Mouse (Mus musculus) CH12.LX (cell line): ENCODE measurements around the gene Rfc4. TPM values are rescaled to one million over a fixed set of nuclear protein-coding genes. Genes with fewer than 3 reads are reported as not detected.

Experiments
- DNase-seq: peaks from one replicate; pipeline ENCODE4 v3.0.0-alpha.2; 2013; ENCODE audit errors: extremely low read depth
- H3K27ac ChIP-seq: 2 replicates; pipeline ENCODE4 v1.5.1; 2012; ENCODE audit warnings: low read depth, mild to moderate bottlenecking, control low read depth, moderate library complexity; ENCODE audit not compliant: insufficient read depth
- H3K27me3 ChIP-seq: replicated peaks from 2 replicates; pipeline ENCODE3; 2012; ENCODE audit warnings: inconsistent platforms
- H3K36me3 ChIP-seq, 2 experiments: replicated peaks in 1 of 2; 2 replicates each; pipeline versions ENCODE3 to v1.6.1; 2012; ENCODE audit warnings: inconsistent platforms in 1 of 2, low read length in 1 of 2, mild to moderate bottlenecking in 1 of 2, mixed read lengths in 1 of 2, moderate library complexity in 1 of 2; ENCODE audit not compliant: control insufficient read depth in 1 of 2, insufficient read depth in 1 of 2
- H3K4me1 ChIP-seq, 2 experiments: 2 replicates each; pipeline ENCODE4 v1.6.1; 2012; ENCODE audit warnings: inconsistent platforms in 1 of 2, moderate library complexity in 1 of 2; ENCODE audit not compliant: insufficient read depth in 2 of 2, control insufficient read depth in 1 of 2
- H3K4me2 ChIP-seq: 2 replicates; pipeline ENCODE4 v1.6.1; 2012; ENCODE audit warnings: low read depth, mild to moderate bottlenecking, control low read depth; ENCODE audit not compliant: poor library complexity, insufficient read depth, severe bottlenecking
- H3K4me3 ChIP-seq, 3 experiments: fragments of 150-350 bp in 1 of 3; sonication (generic) in 1 of 3; replicated peaks in 1 of 3; 2 replicates each; pipeline versions ENCODE3 to v1.5.1; 2011 to 2012; ENCODE audit warnings: low read depth in 2 of 3, low read length in 2 of 3, mild to moderate bottlenecking in 2 of 3, moderate library complexity in 2 of 3, control low read depth in 1 of 3, improper control_type of control experiment in 1 of 3, inconsistent platforms in 1 of 3, mixed read lengths in 1 of 3; ENCODE audit not compliant: poor library complexity in 1 of 3
- H3K79me2 ChIP-seq: replicated peaks from 2 replicates; pipeline ENCODE4 v1.6.1; 2012; ENCODE audit warnings: mild to moderate bottlenecking, moderate library complexity; ENCODE audit not compliant: control insufficient read depth, poor library complexity, insufficient read depth, severe bottlenecking; ENCODE audit errors: extremely low read depth
- H3K9ac ChIP-seq: 2 replicates; pipeline ENCODE4 v1.6.1; 2012; ENCODE audit warnings: low read depth, mild to moderate bottlenecking, control low read depth, moderate library complexity; ENCODE audit not compliant: insufficient read depth
- H3K9me3 ChIP-seq: replicated peaks from 2 replicates; pipeline ENCODE3; 2012; ENCODE audit warnings: low read length, inconsistent platforms, mixed read lengths
- CHD2 ChIP-seq: IDR thresholded peaks from 2 replicates; pipeline ENCODE4 v1.6.1; 2011; ENCODE audit warnings: low read length, improper control_type of control experiment
- CTCF ChIP-seq, 2 experiments: IDR thresholded peaks in 1 of 2; conservative IDR thresholded peaks in 1 of 2; 2 replicates each; pipeline ENCODE4 v1.5.1; 2011 to 2012; ENCODE audit warnings: low read depth in 2 of 2, low read length in 2 of 2, improper control_type of control experiment in 1 of 2, inconsistent platforms in 1 of 2, mild to moderate bottlenecking in 1 of 2, moderate library complexity in 1 of 2
- E2F4 ChIP-seq: IDR thresholded peaks from 2 replicates; pipeline ENCODE4 v1.6.1; 2011; ENCODE audit warnings: low read depth, low read length, improper control_type of control experiment; ENCODE audit not compliant: insufficient replicate concordance
- EP300 ChIP-seq: IDR thresholded peaks from 2 replicates; pipeline ENCODE4 v1.6.1; 2011; ENCODE audit warnings: low read length, improper control_type of control experiment
- JUN ChIP-seq: IDR thresholded peaks from 2 replicates; pipeline ENCODE4 v1.6.1; 2011; ENCODE audit warnings: low read depth, mild to moderate bottlenecking, low read length, improper control_type of control experiment, moderate library complexity; ENCODE audit not compliant: insufficient read depth
- KAT2A ChIP-seq: IDR thresholded peaks from 2 replicates; pipeline ENCODE4 v1.6.1; 2012; ENCODE audit warnings: low read length, improper control_type of control experiment, inconsistent platforms; ENCODE audit not compliant: insufficient replicate concordance
- MAFK ChIP-seq: IDR thresholded peaks from 2 replicates; pipeline ENCODE4 v1.6.1; 2011; ENCODE audit warnings: low read length, improper control_type of control experiment; ENCODE audit not compliant: insufficient replicate concordance
- MAX ChIP-seq: IDR thresholded peaks from 2 replicates; pipeline ENCODE4 v1.6.1; 2011; ENCODE audit warnings: low read length, improper control_type of control experiment
- MXI1 ChIP-seq: IDR thresholded peaks from 2 replicates; pipeline ENCODE4 v1.6.1; 2011; ENCODE audit warnings: mild to moderate bottlenecking, low read depth, low read length, improper control_type of control experiment
- NELFE ChIP-seq: IDR thresholded peaks from 2 replicates; pipeline ENCODE4 v1.6.1; 2011; ENCODE audit warnings: low read depth, low read length, improper control_type of control experiment
- POLR2A ChIP-seq: IDR thresholded peaks from 2 replicates; pipeline ENCODE4 v1.6.1; 2011; ENCODE audit warnings: low read depth, mild to moderate bottlenecking, improper control_type of control experiment, low read length
- POLR2AphosphoS2 ChIP-seq: IDR thresholded peaks from 2 replicates; pipeline ENCODE4 v1.6.1; 2011; ENCODE audit warnings: low read depth, low read length, improper control_type of control experiment
- SIN3A ChIP-seq: IDR thresholded peaks from 2 replicates; pipeline ENCODE4 v1.6.1; 2012; ENCODE audit warnings: low read length, improper control_type of control experiment, inconsistent platforms
- SMC3 ChIP-seq: IDR thresholded peaks from 2 replicates; pipeline ENCODE4 v1.6.1; 2011; ENCODE audit warnings: low read depth, low read length, improper control_type of control experiment
- TBP ChIP-seq: conservative IDR thresholded peaks from 2 replicates; pipeline ENCODE4 v1.6.1; 2011; ENCODE audit warnings: low read depth, low read length, improper control_type of control experiment
- TCF12 ChIP-seq: IDR thresholded peaks from 2 replicates; pipeline ENCODE4 v1.6.1; 2014; ENCODE audit warnings: low read depth, mild to moderate bottlenecking, inconsistent platforms, low read length, improper control_type of control experiment
- UBTF ChIP-seq: IDR thresholded peaks from 2 replicates; pipeline ENCODE4 v1.6.1; 2012; ENCODE audit warnings: low read depth, mild to moderate bottlenecking, inconsistent platforms, low read length, improper control_type of control experiment, moderate library complexity
- USF1 ChIP-seq: IDR thresholded peaks from 2 replicates; pipeline ENCODE4 v1.6.1; 2014; ENCODE audit warnings: low read depth, mild to moderate bottlenecking, inconsistent platforms, low read length, improper control_type of control experiment
- USF2 ChIP-seq: conservative IDR thresholded peaks from 2 replicates; pipeline ENCODE4 v1.6.1; 2011; ENCODE audit warnings: low read depth, low read length, improper control_type of control experiment
- ZC3H11A ChIP-seq: IDR thresholded peaks from 2 replicates; pipeline ENCODE4 v1.6.1; 2012; ENCODE audit warnings: low read depth, mild to moderate bottlenecking, inconsistent platforms, low read length, improper control_type of control experiment
- ZKSCAN1 ChIP-seq: IDR thresholded peaks from 2 replicates; pipeline ENCODE4 v1.6.1; 2012; ENCODE audit warnings: low read depth, inconsistent platforms, low read length, improper control_type of control experiment, borderline replicate concordance
- ZNF384 ChIP-seq: IDR thresholded peaks from 2 replicates; pipeline ENCODE4 v1.6.1; 2012; ENCODE audit warnings: low read depth, low read length, improper control_type of control experiment, inconsistent platforms
- dilution Hi-C: fragments of 300-500 bp; cut with MboI; formaldehyde crosslinking; loops from 2 replicates; pipeline ENCODE4 v1.14.3; 2020; ENCODE audit warnings: low sequenced_read_pairs; ENCODE audit not compliant: extremely low pct_unique_long_range_greater_than_20kb, extremely low pct_ligation_motif_present
- in situ Hi-C: fragments of 300-500 bp; cut with MboI; formaldehyde crosslinking; loops from 3 replicates; pipeline ENCODE4 v1.14.3; 2019; ENCODE audit warnings: low sequenced_read_pairs, low pct_ligation_motif_present, low pct_unique_long_range_greater_than_20kb, mixed read lengths
- polyA plus RNA-seq: library from polyadenylated mRNA; unstranded; fragments of >175 nt; gene quantifications from 2 replicates; pipeline ENCODE4 v1.2.1, GENCODE M21; 2012; ENCODE audit warnings: low read depth; ENCODE audit not compliant: insufficient read length
- total RNA-seq, 2 experiments: library from RNA; depleted of rRNA; stranded (reverse); fragments of 300-350 nt in 1 of 2; fragments of >200 nt in 1 of 2; gene quantifications; 2 replicates each; pipeline ENCODE4 v1.2.3; 2012 to 2014

The Rfc4 gene
- total and polyA plus RNA-seq, 3 experiments, result 74.6 to 191 (median 121) TPM

DNA sequence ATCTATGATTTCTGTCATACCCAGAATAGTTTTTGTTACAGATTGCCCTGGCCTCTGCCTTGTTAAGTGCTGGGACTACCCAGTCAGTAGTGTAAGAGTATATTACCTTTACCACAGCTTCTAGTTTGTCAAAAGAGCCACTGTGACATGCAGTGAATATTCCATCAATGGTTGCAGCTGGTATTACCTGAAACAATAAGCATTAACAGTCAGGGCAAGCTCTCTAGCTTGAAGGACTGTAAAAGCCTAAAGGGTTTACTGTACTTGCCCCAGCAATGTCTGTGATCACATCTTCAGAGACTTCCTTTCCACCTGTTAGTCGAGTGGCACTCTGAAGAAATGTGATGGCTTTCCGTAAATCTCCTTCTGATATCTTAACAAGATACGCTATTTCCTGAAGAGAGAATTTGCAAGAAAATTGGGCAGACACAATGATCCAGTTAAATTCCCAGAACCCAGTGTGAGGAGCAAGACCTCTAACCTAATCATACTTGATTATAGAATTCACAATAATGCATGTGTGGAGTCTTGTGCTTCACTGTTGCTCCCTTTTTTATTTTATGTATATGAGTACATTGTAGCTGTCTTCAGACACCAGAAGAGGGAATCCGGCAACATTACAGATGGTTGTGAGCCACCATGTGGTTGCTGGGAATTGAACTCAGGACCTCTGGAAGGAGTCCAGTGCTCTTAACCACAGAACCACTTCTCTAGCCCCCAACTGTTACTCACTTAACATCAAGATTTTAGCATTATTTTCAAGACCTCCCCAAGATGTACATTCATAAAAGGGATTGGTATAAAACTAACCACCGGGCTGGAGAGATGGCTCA is 13.0 kb downstream of the Rfc4 start (continued):
- peak; percentile 31 for TF ChIP-seq NELFE
- peak; percentile 3; the same call in 1 of the 2 replicates for TF ChIP-seq SMC3
- TF ChIP-seq ZC3H11A, result no peak
- TF ChIP-seq POLR2A, result no peak; the same call in none of the 2 replicates
- TF ChIP-seq MAX, result no peak; the same call in 1 of the 2 replicates
- no peak; a peak in 1 of 4 replicates for TF ChIP-seq CTCF (conservative IDR thresholded peaks at IDR 0.05 in 1 of 2, IDR thresholded peaks at IDR 0.05 in 1 of 2; ENCODE audit: low read depth in 2 of 2, low read length in 2 of 2)
- no peak for TF ChIP-seq EP300
- peak; percentile 41; the same call in 1 of the 2 replicates for TF ChIP-seq MXI1
- TF ChIP-seq UBTF, result no peak
- peak; percentile 51; the same call in 1 of the 2 replicates for TF ChIP-seq SIN3A
- TF ChIP-seq JUN, result no peak
- TF ChIP-seq ZKSCAN1, result no peak

- Histone ChIP-seq H3K4me1 (peaks cover 0 to 18% of the 10 kb centered on the region in 2 experiments; a peak in 2 of 4 replicates), H3K79me2 (peaks cover 45% of the 10 kb centered on the region), H3K9ac (no peak overlapping the region)
- in situ Hi-C loops, result no loop called here
- DNase-seq, result no peak
- no peak for TF ChIP-seq SMC3
- TF ChIP-seq MAFK, result 0 out of 2 replicates have a peak, but pooled peaks have one; percentile 36
- TF ChIP-seq, all 38 proteins: peak for 1
- H3K4me3 ChIP-seq, result no peak overlapping the region
- H3K4me2 ChIP-seq, result no peak overlapping the region
- H3K36me3 ChIP-seq, result peaks cover 72 to 83% of the 10 kb centered on the region in 2 experiments
- dilution Hi-C loops, result no loop called here
- no peaks in the 10 kb centered on the region for H3K27me3 ChIP-seq
- H3K9me3 ChIP-seq, result no peaks in the 10 kb centered on the region
- no peak overlapping the region for H3K27ac ChIP-seq
Measured at GRCm38 (mm10) chr16:23113903-23114302, 13.6 kb downstream of the Rfc4 start.

DNA sequence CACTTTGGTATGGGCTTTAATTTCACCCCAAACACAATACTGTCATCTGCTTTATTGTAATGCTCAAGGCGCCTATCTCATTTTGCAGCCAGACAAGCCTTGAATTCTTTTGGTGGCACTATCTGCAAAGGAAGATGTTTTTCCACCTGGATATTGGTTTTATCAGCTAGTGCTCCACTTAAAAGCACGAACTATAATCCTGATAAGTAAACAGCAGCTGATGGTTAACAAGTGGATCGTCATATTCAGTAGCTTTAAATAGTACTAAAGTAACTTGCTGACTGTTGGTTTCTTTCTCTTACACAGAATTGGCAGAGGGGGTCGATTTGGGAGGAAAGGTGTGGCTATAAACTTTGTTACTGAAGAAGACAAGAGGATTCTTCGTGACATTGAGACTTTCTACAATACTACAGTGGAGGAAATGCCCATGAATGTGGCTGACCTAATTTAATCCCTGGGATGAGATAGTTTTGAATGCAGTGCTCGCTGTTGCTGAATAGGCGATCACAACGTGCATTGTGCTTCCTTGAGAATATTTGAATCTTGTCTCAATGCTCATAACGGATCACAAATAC is 14.6 kb downstream of the Rfc4 start:
- no peak for TF ChIP-seq TBP
- no peak for TF ChIP-seq ZNF384
- TF ChIP-seq MAX, result no peak
- TF ChIP-seq E2F4, result no peak
- no peak for TF ChIP-seq MXI1
- TF ChIP-seq CHD2, result no peak
- no peak for TF ChIP-seq UBTF
- TF ChIP-seq JUN, result no peak
- TF ChIP-seq EP300, result no peak
- no peak for TF ChIP-seq POLR2AphosphoS2
- no peak for TF ChIP-seq USF1
- TF ChIP-seq POLR2A, result no peak; the same call in 1 of the 2 replicates
- no peak for TF ChIP-seq KAT2A
- TF ChIP-seq TCF12, result no peak
- no peak for TF ChIP-seq USF2
- Histone ChIP-seq H3K4me3 (peak overlapping the region in 2 of 3 experiments; percentile 13 to 51), H3K27me3 (no peaks in the 10 kb centered on the region), H3K79me2 (peaks cover 55% of the 10 kb centered on the region), H3K9ac (peak overlapping the region; percentile 100; the same call in 1 of the 2 replicates), H3K4me2 (peak overlapping the region; percentile 99), H3K9me3 (no peaks in the 10 kb centered on the region), H3K27ac (no peak overlapping the region; the same call in 1 of the 2 replicates), H3K36me3 (peaks cover 77 to 85% of the 10 kb centered on the region in 2 experiments), H3K4me1 (peaks cover 0 to 18% of the 10 kb centered on the region in 2 experiments; a peak in 2 of 4 replicates)
- in situ Hi-C loops, result no loop called here
- no peak for DNase-seq
- dilution Hi-C loops, result no loop called here
